Mouse (Mus musculus) forebrain, embryonic 14.5 days (tissue): ENCODE data around the gene Ttc17. TPM values are rescaled to one million over a fixed set of nuclear protein-coding genes. Genes with fewer than 3 reads are reported as not detected.
A peak's percentile ranks its signal among the peaks of the same experiment; 100 is the strongest.

ENCODE experiments used
- ATAC-seq: fragments of 200-750 bp; cut with Nextera tagmentation; 2 replicates; pipeline ENCODE4 v1.8.0; 2017; ENCODE audit warnings: mild to moderate bottlenecking, moderate library complexity
- DNase-seq: peaks from one replicate; pipeline ENCODE4 v3.0.0-alpha.2; 2015; ENCODE audit warnings: low spot score
- H3K27ac ChIP-seq: fragments of 300-500 bp; sonication (generic); 2 replicates; pipeline ENCODE4 v1.5.1; 2014; ENCODE audit warnings: low read depth, mild to moderate bottlenecking, control low read depth, low read length, moderate library complexity
- H3K27me3 ChIP-seq: fragments of 300-500 bp; sonication (generic); replicated peaks from 2 replicates; pipeline ENCODE4 v1.6.1; 2014; ENCODE audit warnings: low read length, control low read depth, mixed read lengths; ENCODE audit not compliant: control insufficient read depth, insufficient read depth
- H3K36me3 ChIP-seq: fragments of 300-500 bp; sonication (generic); 2 replicates; pipeline ENCODE4 v1.6.1; 2014; ENCODE audit warnings: low read length, control low read depth; ENCODE audit not compliant: control insufficient read depth, insufficient read depth
- H3K4me1 ChIP-seq: fragments of 300-500 bp; sonication (generic); 2 replicates; pipeline ENCODE4 v1.6.1; 2014; ENCODE audit warnings: antibody characterized with exemption, low read length, control low read depth; ENCODE audit not compliant: control insufficient read depth, insufficient read depth
- H3K4me2 ChIP-seq: fragments of 300-500 bp; sonication (generic); 2 replicates; pipeline ENCODE4 v1.6.1; 2014; ENCODE audit warnings: mild to moderate bottlenecking, control low read depth, low read length
- H3K4me3 ChIP-seq: fragments of 300-500 bp; sonication (generic); 2 replicates; pipeline ENCODE4 v1.5.1; 2014; ENCODE audit warnings: low read depth, low read length, control low read depth
- H3K9ac ChIP-seq: fragments of 300-500 bp; sonication (generic); 2 replicates; pipeline ENCODE4 v1.6.1; 2014; ENCODE audit warnings: mild to moderate bottlenecking, low read length, control low read depth, moderate library complexity
- H3K9me3 ChIP-seq: fragments of 300-500 bp; sonication (generic); replicated peaks from 2 replicates; pipeline ENCODE4 v1.6.1; 2016; ENCODE audit warnings: low read length, control low read depth, mixed read lengths; ENCODE audit not compliant: control insufficient read depth
- WGBS: fragments of 180-500 bp; shearing (Covaris S2); extraction: QIAGEN DNeasy Blood & Tissue Kit; methylation state at CpG from one replicate; pipeline ENCODE4 v1.1.7; 2014; 5-methylcytosine and 5-hydroxymethylcytosine counted together
- polyA plus RNA-seq: library from polyadenylated mRNA; unstranded; fragments of >200 nt; fragmentation: Nextera tagmentation; extraction: Ambion mirVana; gene quantifications from 2 replicates; pipeline ENCODE4 v1.2.1, GENCODE M21; 2014

The Ttc17 gene
- polyA plus RNA-seq, result 19.1 and 21.7 TPM in 2 replicates

DNA sequence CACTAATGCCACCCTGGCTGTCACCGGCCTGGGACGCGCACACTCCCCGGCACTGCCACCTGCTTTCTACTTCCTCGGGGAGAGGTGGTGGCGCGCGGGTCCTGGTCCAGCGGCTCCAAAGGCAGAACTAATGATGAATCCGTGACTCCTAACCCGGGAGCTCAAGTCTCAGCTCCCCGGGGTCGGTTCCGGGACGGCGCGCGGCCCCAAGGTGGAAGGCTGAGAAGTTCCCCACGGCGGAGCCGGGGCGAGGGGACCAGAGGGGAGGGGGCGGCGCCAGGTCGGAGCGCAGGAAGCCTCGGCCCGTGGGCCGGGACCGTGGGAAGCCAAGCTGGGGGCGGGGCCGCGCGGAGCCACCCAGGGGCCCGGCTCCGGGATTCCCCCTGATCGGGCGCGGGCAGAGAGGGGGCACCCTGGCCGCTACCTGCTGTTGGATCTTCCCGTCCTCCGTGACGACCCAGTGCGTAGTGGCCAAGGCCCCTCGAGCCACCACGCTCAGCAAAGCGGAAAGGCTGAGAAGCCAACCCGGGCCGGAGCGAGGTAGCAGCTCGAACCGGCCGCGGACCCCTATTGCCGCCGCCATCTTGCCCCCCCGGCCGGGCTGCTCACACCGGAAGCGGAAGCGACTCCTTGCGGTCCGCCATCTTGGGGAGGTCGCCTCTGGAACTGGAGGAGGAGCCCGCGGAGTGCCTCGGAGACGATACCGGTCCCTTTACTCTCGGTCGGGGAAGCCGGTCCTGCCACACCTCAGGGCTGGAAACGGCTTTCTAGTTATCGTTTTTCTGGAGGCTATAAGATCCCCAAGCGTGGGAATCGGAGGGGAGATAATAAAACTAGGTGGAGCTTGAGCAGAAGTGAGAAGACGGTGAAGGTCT, at the start of gene Ttc17:
Gene Ttc17, minus strand, starts transcription at position 607 of the 875 bp plus-strand sequence.
- Histone ChIP-seq H3K4me1 (peaks cover 9% of the 10 kb centered on the region), H3K4me2 (peak within 1 kb of the TSS; percentile 87), H3K27me3 (no peaks in the 10 kb centered on the region), H3K36me3 (peaks cover 12% of the 10 kb centered on the region), H3K9ac (peak within 1 kb of the TSS; percentile 90), H3K27ac (peak within 1 kb of the TSS; percentile 79), H3K4me3 (peak within 1 kb of the TSS; percentile 94), H3K9me3 (no peaks in the 10 kb centered on the region)
- peak; percentile 96 for ATAC-seq
- DNase-seq, result peak; percentile 95
- WGBS, result under 1% methylated on average over 76 of the region's 77 CpGs

DNA sequence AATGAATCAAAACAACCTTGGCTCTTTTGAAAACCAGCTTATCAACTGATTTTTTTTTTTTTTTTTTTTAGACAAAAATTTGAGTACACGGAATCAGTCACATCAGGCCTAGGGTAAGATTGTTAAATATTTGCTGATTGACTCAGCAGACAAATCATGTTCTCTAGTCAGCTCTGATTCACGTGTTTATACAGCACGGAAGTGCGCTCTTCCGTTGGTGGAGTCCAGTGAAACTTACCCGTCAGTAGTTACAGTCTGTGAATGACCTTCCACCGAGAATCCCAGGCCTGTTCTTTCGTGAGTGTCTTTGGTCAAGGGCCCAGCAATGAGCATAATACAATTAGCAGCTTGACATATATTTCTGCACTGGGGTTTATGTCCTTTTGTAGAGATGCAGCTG, 43.2 kb upstream of the Ttc17 start:
- Histone ChIP-seq H3K27me3 (no peaks in the 10 kb centered on the region), H3K4me1 (no peaks in the 10 kb centered on the region), H3K4me2 (no peak overlapping the region), H3K36me3 (no peaks in the 10 kb centered on the region), H3K4me3 (no peak overlapping the region), H3K27ac (no peak overlapping the region), H3K9me3 (no peaks in the 10 kb centered on the region), H3K9ac (no peak overlapping the region)
- 90% methylated on average over 8 of the region's 8 CpGs for WGBS
- no peak for DNase-seq
- ATAC-seq, result no peak

DNA sequence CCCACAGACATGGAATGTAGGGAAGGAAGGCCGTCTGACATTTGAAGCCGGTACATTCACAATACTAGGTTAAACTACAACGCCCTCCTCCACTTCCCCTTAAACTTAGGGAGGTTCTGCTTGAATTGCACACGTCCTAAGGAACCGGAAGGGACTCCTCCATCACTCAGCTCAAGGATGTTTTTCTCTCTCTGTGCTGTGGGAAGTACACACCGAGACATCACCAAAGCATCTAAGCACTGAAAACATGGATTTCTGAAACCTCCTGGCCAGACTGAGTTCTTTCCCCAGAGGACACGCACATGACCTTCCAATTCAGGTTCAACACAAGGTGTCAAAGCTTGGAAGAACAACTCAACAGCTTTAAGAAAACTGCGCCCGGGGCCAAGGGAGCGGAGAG, 30.5 kb upstream of the Ttc17 start:
- Histone ChIP-seq H3K9me3 (no peaks in the 10 kb centered on the region), H3K27me3 (no peaks in the 10 kb centered on the region), H3K9ac (peak overlapping the region; percentile 94), H3K36me3 (no peaks in the 10 kb centered on the region), H3K27ac (no peak overlapping the region), H3K4me3 (peak overlapping the region; percentile 98), H3K4me2 (peak overlapping the region; percentile 97), H3K4me1 (peaks cover 15% of the 10 kb centered on the region)
- DNase-seq (no peak), ATAC-seq (no peak)
- under 1% methylated on average over 10 of the region's 10 CpGs for WGBS

DNA sequence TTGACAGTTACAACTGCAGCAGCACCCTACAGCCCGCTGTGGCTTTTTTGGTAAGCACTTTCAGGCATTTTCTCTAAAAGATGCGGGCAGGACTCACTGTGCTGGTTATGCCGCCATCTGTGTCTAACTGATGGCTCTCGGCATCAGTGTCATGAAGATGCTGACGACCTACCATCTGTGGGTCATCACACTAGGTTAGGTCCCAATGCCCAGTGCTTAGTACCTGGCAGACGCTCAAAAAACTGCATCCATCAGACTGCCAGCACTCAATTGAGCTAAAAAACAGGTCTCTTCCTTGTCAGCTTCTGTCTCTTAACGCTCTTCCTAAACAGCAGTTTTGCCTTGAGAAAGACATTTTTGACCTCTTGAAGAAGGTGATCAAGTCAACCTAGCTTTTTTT, 29.0 kb upstream of the Ttc17 start:
- DNase-seq, result no peak
- Histone ChIP-seq H3K9me3 (no peaks in the 10 kb centered on the region), H3K27me3 (no peaks in the 10 kb centered on the region), H3K27ac (no peak overlapping the region), H3K9ac (0 out of 2 replicates have a peak overlapping the region, but pooled peaks have one; percentile 8), H3K4me2 (no peak overlapping the region), H3K4me3 (no peak overlapping the region), H3K36me3 (no peaks in the 10 kb centered on the region), H3K4me1 (peaks cover 15% of the 10 kb centered on the region)
- WGBS, result 84% methylated on average over 7 of the region's 7 CpGs
- no peak for ATAC-seq

DNA sequence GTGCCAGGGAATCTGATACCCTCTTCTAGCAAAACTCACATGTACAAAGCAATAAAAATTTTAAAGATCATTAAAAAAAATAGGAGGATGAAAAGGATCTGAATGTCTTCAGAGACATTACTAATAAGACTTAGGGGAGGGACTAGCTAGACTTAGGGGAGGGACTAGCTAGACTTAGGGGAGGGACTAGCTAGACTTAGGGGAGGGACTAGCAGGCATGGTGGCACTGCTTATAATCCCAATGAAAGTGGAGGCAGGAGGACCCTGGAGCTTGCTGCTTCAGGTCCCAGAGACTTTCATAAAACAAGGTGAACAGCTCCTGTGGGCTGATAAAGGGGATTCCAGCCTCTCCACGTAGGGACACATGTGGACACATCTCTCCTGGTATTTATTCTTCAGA, 28.3 kb upstream of the Ttc17 start:
- ATAC-seq (no peak), DNase-seq (no peak)
- 62% methylated on average over 1 of the region's 1 CpGs for WGBS
- H3K27me3 ChIP-seq, result no peaks in the 10 kb centered on the region
- no peak overlapping the region for H3K4me2 ChIP-seq
- no peak overlapping the region for H3K4me3 ChIP-seq
- no peaks in the 10 kb centered on the region for H3K9me3 ChIP-seq
- H3K9ac ChIP-seq, result no peak overlapping the region
- H3K36me3 ChIP-seq, result no peaks in the 10 kb centered on the region
- H3K4me1 ChIP-seq, result peaks cover 15% of the 10 kb centered on the region
- no peak overlapping the region for H3K27ac ChIP-seq

DNA sequence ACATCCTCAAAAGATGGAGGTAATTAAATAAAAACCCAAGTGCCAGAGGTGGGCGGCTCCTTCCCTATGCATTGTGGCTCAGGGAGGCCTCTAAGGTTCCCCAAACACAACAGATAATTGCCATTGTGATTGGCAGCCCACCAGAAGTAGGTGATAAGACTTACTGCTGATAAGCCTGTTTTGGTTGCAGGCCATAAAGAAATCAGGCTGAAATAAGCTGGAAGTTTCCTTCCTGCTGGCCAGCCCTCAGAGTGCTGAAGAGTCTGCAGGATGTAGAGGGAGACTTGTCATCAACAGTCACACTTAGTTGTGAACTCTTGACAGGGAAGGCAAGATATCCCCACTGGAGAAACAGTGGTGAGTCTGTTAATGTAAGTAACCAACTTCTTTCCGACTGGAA, 25.7 kb upstream of the Ttc17 start:
- no peak for ATAC-seq
- WGBS, result 75% methylated on average over 2 of the region's 2 CpGs
- no peak for DNase-seq

DNA sequence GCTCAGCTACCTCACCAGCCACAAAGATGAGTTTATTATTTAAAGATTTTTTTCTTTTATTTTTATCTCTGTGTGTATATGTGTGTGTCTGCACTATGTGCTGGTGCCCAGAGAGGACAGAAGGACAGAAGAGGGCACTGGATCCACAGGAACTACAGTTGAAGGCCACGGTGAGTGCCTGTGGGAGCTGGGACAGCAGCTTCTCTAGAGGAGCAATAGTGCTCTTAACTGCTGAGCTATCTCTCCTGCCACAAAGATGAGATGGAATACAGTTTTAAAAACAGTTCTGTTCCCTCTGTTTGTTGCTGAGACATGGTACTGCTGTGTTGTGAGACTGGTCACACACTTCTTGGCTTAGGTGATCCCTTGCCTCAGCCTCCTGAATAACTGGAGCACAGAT, 22.0 kb upstream of the Ttc17 start:
- Histone ChIP-seq H3K4me2 (no peak overlapping the region), H3K36me3 (peaks cover 47% of the 10 kb centered on the region), H3K4me3 (no peak overlapping the region), H3K27me3 (no peaks in the 10 kb centered on the region), H3K9me3 (no peaks in the 10 kb centered on the region), H3K27ac (no peak overlapping the region), H3K4me1 (no peaks in the 10 kb centered on the region), H3K9ac (no peak overlapping the region)
- 100% methylated on average over 1 of the region's 1 CpGs for WGBS
- DNase-seq (no peak), ATAC-seq (no peak)

More for the DNA sequence above, 25.7 kb upstream of the Ttc17 start:
- Histone ChIP-seq H3K27ac (no peak overlapping the region), H3K36me3 (peaks cover 11% of the 10 kb centered on the region; the same call in 1 of the 2 replicates), H3K4me1 (peaks cover 15% of the 10 kb centered on the region), H3K9ac (no peak overlapping the region), H3K27me3 (no peaks in the 10 kb centered on the region), H3K4me2 (no peak overlapping the region), H3K9me3 (no peaks in the 10 kb centered on the region), H3K4me3 (no peak overlapping the region)

DNA sequence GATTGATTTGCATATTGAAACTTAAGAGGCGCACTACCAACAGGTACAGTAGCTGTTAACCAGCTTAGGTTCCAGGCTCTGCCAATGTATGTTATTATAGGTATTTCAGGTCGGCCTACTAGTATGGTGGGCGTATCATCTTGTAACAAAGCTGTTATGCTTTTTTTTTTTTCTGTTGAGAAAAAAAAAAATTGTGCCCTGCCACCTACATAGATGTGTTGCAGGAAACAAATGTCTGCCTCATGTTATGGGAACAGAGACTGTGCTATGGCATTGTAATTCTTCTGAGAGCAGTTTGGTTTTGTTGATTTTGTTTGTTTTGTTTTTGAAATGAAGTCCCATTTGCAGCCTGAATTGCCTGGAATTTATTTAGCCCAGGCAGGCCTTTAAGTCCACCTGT, 952 bp upstream of the Ttc17 start:
- Histone ChIP-seq H3K27me3 (no peaks in the 10 kb centered on the region), H3K4me2 (peak overlapping the region; percentile 87), H3K9me3 (no peaks in the 10 kb centered on the region), H3K36me3 (peaks cover 23% of the 10 kb centered on the region), H3K4me3 (peak overlapping the region; percentile 94), H3K27ac (no peak overlapping the region), H3K4me1 (peaks cover 9% of the 10 kb centered on the region), H3K9ac (peak overlapping the region; percentile 90)
- WGBS, result 18% methylated on average over 3 of the region's 3 CpGs
- ATAC-seq (no peak), DNase-seq (no peak)

DNA sequence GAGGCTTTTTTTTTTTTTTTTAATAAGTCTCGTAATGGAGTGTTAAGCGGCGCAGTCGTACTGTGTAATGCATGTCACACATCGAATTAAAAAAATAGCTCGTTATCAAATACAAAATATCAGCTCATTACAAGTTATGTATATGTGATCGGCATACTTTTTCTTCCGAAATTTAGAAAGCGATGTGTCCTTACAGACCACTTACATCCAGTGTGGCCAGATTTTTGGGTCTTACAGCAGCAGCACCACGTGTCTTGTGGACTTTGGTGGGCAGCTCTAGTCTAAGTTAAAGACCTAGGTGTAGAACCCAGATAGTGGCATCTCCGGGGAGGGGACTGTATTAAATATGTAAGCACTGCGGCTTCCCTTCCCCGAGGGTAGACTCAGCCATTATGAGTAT, 532 bp upstream of the Ttc17 start:
- H3K36me3 ChIP-seq, result peaks cover 19% of the 10 kb centered on the region
- ATAC-seq, result peak; percentile 21
- H3K9me3 ChIP-seq, result no peaks in the 10 kb centered on the region
- H3K4me2 ChIP-seq, result peak overlapping the region; percentile 87
- H3K4me1 ChIP-seq, result peaks cover 9% of the 10 kb centered on the region
- H3K9ac ChIP-seq, result peak overlapping the region; percentile 90
- H3K27ac ChIP-seq, result peak overlapping the region; percentile 79; the same call in 1 of the 2 replicates
- H3K27me3 ChIP-seq, result no peaks in the 10 kb centered on the region
- peak; percentile 6 for DNase-seq
- H3K4me3 ChIP-seq, result peak overlapping the region; percentile 94
- WGBS, result 2% methylated on average over 13 of the region's 13 CpGs
